Mouse (Mus musculus): Measurements from ENCODE around the gene Ctla4.

DNA sequence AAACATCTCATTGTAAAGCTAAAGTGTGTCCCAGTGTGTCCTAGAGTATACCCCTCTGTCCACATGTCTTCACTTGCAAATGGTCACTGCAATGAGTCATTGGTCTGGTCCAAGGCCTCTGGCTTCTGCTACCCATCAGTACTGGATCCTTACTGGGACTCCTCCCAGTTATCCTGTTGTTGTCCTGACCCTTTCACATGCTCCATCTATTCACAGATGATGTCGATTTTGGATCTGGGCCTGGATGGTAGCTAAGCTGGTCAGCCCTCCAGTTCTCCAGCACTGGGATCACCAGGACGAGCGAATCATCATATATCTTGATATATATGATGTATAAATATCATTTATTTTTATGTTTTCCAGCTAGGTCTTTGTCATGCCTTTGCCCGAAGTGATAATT is 37.0 kb upstream of the Ctla4 start:
- TF ChIP-seq GATA1 (IDR thresholded peaks at IDR 0.05; ENCODE audit: low read length) = no peak
- TF ChIP-seq TAL1 (IDR thresholded peaks at IDR 0.05; ENCODE audit: low read length) = no peak

Measured in erythroblast, embryonic 14.5 days (primary cell).